Mouse (Mus musculus) liver, adult 2 months (tissue): ENCODE results near the gene Hs6st2.

ENCODE experiments used
- CTCF ChIP-seq: fragments of 200-500 bp; IDR thresholded peaks from 2 replicates; pipeline ENCODE4 v1.5.1; 2011; ENCODE audit warnings: low read depth, low read length, control low read depth
- POLR2A ChIP-seq: fragments of 200-500 bp; IDR thresholded peaks from 2 replicates; pipeline ENCODE4 v1.6.1; 2011; ENCODE audit warnings: low read length, control low read depth; ENCODE audit not compliant: insufficient read depth; ENCODE audit errors: extremely low read depth

GRCm38 (mm10) chrX:51343595-51343994, 338.1 kb downstream of the Hs6st2 start:
- no peak for TF ChIP-seq POLR2A
- TF ChIP-seq CTCF = no peak
